Mouse (Mus musculus): ENCODE measurements at regions not wholly inside any gene's neighbourhood (a gene's known extent, or its start where the extent isn't known, plus 50 kb on each side); places are given as distances from the start of the nearest gene placed in this dataset.

GRCm38 (mm10) chr7:135767493-135767892, 51.3 kb upstream of the Mki67 start:
- no peak for DNase-seq (ENCODE audit: low read depth, low spot score)

GRCm38 (mm10) chr7:135768064-135768463, 51.9 kb upstream of the Mki67 start:
- DNase-seq (ENCODE audit: low read depth, low spot score): no peak

- peak; percentile 68 for DNase-seq (ENCODE audit: low read depth, low spot score)
Observed at GRCm38 (mm10) chr7:135768592-135768991, 52.4 kb upstream of the Mki67 start.

GRCm38 (mm10) chr7:135769082-135769673, 53.0 kb upstream of the Mki67 start:
- no peak for DNase-seq (ENCODE audit: low read depth, low spot score)

- no peak for DNase-seq (ENCODE audit: low read depth, low spot score)
Observed at GRCm38 (mm10) chr7:135770051-135770450, 53.9 kb upstream of the Mki67 start.

GRCm38 (mm10) chr7:135775832-135776433, 59.8 kb upstream of the Mki67 start:
- DNase-seq (ENCODE audit: low read depth, low spot score): no peak

GRCm38 (mm10) chr7:135790167-135790566, 74.0 kb upstream of the Mki67 start:
- DNase-seq (ENCODE audit: low read depth, low spot score): no peak

- DNase-seq (ENCODE audit: low read depth, low spot score): peak; percentile 36
Observed at GRCm38 (mm10) chr7:135790978-135791377, 74.8 kb upstream of the Mki67 start.

GRCm38 (mm10) chr7:135791953-135792690, 76.0 kb upstream of the Mki67 start:
- DNase-seq (ENCODE audit: low read depth, low spot score): no peak

GRCm38 (mm10) chr7:135792918-135793317, 76.8 kb upstream of the Mki67 start:
- DNase-seq (ENCODE audit: low read depth, low spot score): no peak

GRCm38 (mm10) chr7:135794238-135794637, 78.1 kb upstream of the Mki67 start:
- no peak for DNase-seq (ENCODE audit: low read depth, low spot score)

- no peak for DNase-seq (ENCODE audit: low read depth, low spot score)
Observed at GRCm38 (mm10) chr7:135794679-135795078, 78.5 kb upstream of the Mki67 start.

- DNase-seq (ENCODE audit: low read depth, low spot score): no peak
Observed at GRCm38 (mm10) chr7:135798441-135798840, 82.3 kb upstream of the Mki67 start.

- DNase-seq (ENCODE audit: low read depth, low spot score): no peak
Observed at GRCm38 (mm10) chr7:135802598-135803121, 86.5 kb upstream of the Mki67 start.

- no peak for DNase-seq (ENCODE audit: low read depth, low spot score)
Observed at GRCm38 (mm10) chr7:135804730-135805129, 88.6 kb upstream of the Mki67 start.

GRCm38 (mm10) chr7:135806139-135806538, 90.0 kb upstream of the Mki67 start:
- no peak for DNase-seq (ENCODE audit: low read depth, low spot score)

GRCm38 (mm10) chr7:135806673-135807072, 90.5 kb upstream of the Mki67 start:
- no peak for DNase-seq (ENCODE audit: low read depth, low spot score)

- DNase-seq (ENCODE audit: low read depth, low spot score): no peak
Observed at GRCm38 (mm10) chr7:135809167-135809566, 93.0 kb upstream of the Mki67 start.

GRCm38 (mm10) chr7:135809751-135810379, 93.7 kb upstream of the Mki67 start:
- DNase-seq (ENCODE audit: low read depth, low spot score): no peak

GRCm38 (mm10) chr7:135810971-135811370, 94.8 kb upstream of the Mki67 start:
- no peak for DNase-seq (ENCODE audit: low read depth, low spot score)

- DNase-seq (ENCODE audit: low read depth, low spot score): no peak
Observed at GRCm38 (mm10) chr7:135813616-135814015, 97.5 kb upstream of the Mki67 start.

GRCm38 (mm10) chr7:135816191-135816590, 100.0 kb upstream of the Mki67 start:
- no peak for DNase-seq (ENCODE audit: low read depth, low spot score)
